10 mouse cellular contexts compared by ENCODE assay signal in genomic region chr1:72825921-72826320, GRCm38 (mm10). TPM values are rescaled to one million over a fixed set of nuclear protein-coding genes. Genes with fewer than 3 reads are reported as not detected.
DNase-seq lines count a peak whose midpoint lies in the region; ATAC-seq and TF ChIP-seq lines count a peak whose summit lies in the region.
"Had no signal": no experiment of that assay in that cellular context is flagged by ENCODE, and none has a peak within 500 bp of the region (broad histone marks: within the 10 kb centered on the region; RNA-seq: fewer than 3 reads in every experiment).

No protein-coding gene starts in this region.

- no peaks in the 10 kb centered on the region for H3K9me3 ChIP-seq in lung, postnatal 0 days (ENCODE audit: low read length)
- no peaks in the 10 kb centered on the region for H3K9me3 ChIP-seq in forebrain, postnatal 0 days (ENCODE audit: low read length)
- H3K9me3 ChIP-seq in midbrain, embryonic 10.5 days (replicated peaks) = peaks cover under 1% of the 10 kb centered on the region; the same call in 1 of the 2 replicates
- H3K9me3 ChIP-seq: liver, embryonic 15.5 days had no signal

- no peak for ATAC-seq in lung, postnatal 0 days
- ATAC-seq in forebrain, postnatal 0 days = no peak

- WGBS in lung, postnatal 0 days = 34% methylated on average over 4 of the region's 4 CpGs
- WGBS in forebrain, postnatal 0 days = 8% methylated on average over 4 of the region's 4 CpGs
- WGBS in midbrain, embryonic 10.5 days = under 1% methylated on average over 4 of the region's 4 CpGs

- H3K27ac ChIP-seq in lung, postnatal 0 days (ENCODE audit: low read length) = no peak overlapping the region
- 0 out of 2 replicates have a peak overlapping the region, but pooled peaks have one; percentile 46 for H3K27ac ChIP-seq in forebrain, postnatal 0 days (ENCODE audit: low read depth, low read length)
- H3K27ac ChIP-seq in midbrain, embryonic 10.5 days (replicated peaks) = peak overlapping the region; percentile 95
- H3K27ac ChIP-seq: liver, embryonic 15.5 days had no signal

- no peak for DNase-seq in lung, postnatal 0 days (ENCODE audit: low spot score)
- DNase-seq in lung, adult 18-20 months = no peak
- no peak for DNase-seq in forebrain, postnatal 0 days
- DNase-seq in midbrain, embryonic 10.5 days (ENCODE audit: low spot score) = peak; percentile 31
- no peak for DNase-seq in spleen, postnatal 10 days (ENCODE audit: low spot score in 2 of 2)
- no peak for DNase-seq in left cerebral cortex, postnatal 25 days (ENCODE audit: low spot score in 2 of 2)
- DNase-seq in gastrocnemius, postnatal 10 days = no peak
- DNase-seq: cerebellum, adult 9-10 months; heart, adult 11 months had no signal

- peaks cover 8% of the 10 kb centered on the region for H3K4me1 ChIP-seq in lung, postnatal 0 days (ENCODE audit: insufficient read depth, low read depth, low read length)
- 0 out of 2 replicates have a peak, but pooled peaks cover 5% of the 10 kb centered on the region for H3K4me1 ChIP-seq in forebrain, postnatal 0 days (ENCODE audit: insufficient read depth)
- H3K4me1 ChIP-seq in midbrain, embryonic 10.5 days = peaks cover 69% of the 10 kb centered on the region
- H3K4me1 ChIP-seq: liver, embryonic 15.5 days had no signal

- intact Hi-C loops in left cerebral cortex, postnatal 25 days (cut with DNase I) = loop anchor here (2.0 kb wide), 1 partner anchor 79 kb away; no protein-coding TSS in a partner anchor

- H3K4me3 ChIP-seq in lung, postnatal 0 days (ENCODE audit: low read depth, low read length) = no peak overlapping the region
- H3K4me3 ChIP-seq in forebrain, postnatal 0 days (ENCODE audit: low read depth, low read length) = peak overlapping the region; percentile 66
- H3K4me3 ChIP-seq in midbrain, embryonic 10.5 days = peak overlapping the region; percentile 90

- no peak for TF ChIP-seq CTCF in lung, postnatal 0 days (IDR thresholded peaks at IDR 0.05)
- no peak for TF ChIP-seq CTCF in forebrain, postnatal 0 days (IDR thresholded peaks at IDR 0.05; ENCODE audit: low read depth)

- peak overlapping the region; percentile 97; the same call in 1 of the 2 replicates for H3K4me2 ChIP-seq in lung, postnatal 0 days (replicated peaks; ENCODE audit: low read depth, low read length)
- peak overlapping the region; percentile 89 for H3K4me2 ChIP-seq in forebrain, postnatal 0 days (ENCODE audit: low read depth)

- no peak overlapping the region for H3K9ac ChIP-seq in lung, postnatal 0 days (replicated peaks; ENCODE audit: low read depth)
- peak overlapping the region; percentile 78 for H3K9ac ChIP-seq in forebrain, postnatal 0 days
- H3K9ac ChIP-seq: liver, embryonic 15.5 days had no signal

- no peaks in the 10 kb centered on the region for H3K36me3 ChIP-seq in lung, postnatal 0 days (ENCODE audit: insufficient read depth, low read length)
- H3K36me3 ChIP-seq in forebrain, postnatal 0 days (ENCODE audit: insufficient read depth) = no peaks in the 10 kb centered on the region
- H3K36me3 ChIP-seq in midbrain, embryonic 10.5 days = peaks cover 33% of the 10 kb centered on the region
- H3K36me3 ChIP-seq: liver, embryonic 15.5 days had no signal

- peaks cover 5% of the 10 kb centered on the region; the same call in 1 of the 2 replicates for H3K27me3 ChIP-seq in lung, postnatal 0 days (replicated peaks; ENCODE audit: insufficient read depth, low read length)
- H3K27me3 ChIP-seq in forebrain, postnatal 0 days (ENCODE audit: insufficient read depth, low read length) = no peaks in the 10 kb centered on the region
- H3K27me3 ChIP-seq in midbrain, embryonic 10.5 days (ENCODE audit: low read depth, poor library complexity, severe bottlenecking) = peaks cover 17% of the 10 kb centered on the region

- TF ChIP-seq EP300 in lung, postnatal 0 days (IDR thresholded peaks at IDR 0.05) = no peak

RNA-seq across cellular contexts. Expression of gene Igfbp2, which starts 1.6 kb away (rescaled TPM):
- 51.4 and 58.5 TPM in 2 replicates for polyA plus RNA-seq in lung, postnatal 0 days (2015; fragmentation: Nextera tagmentation; extraction: Ambion mirVana)
- total RNA-seq in forebrain, postnatal 0 days (2014; rRNA removed) = 311 and 330 TPM in 2 replicates
- 341 and 409 TPM in 2 replicates for polyA plus RNA-seq in forebrain, postnatal 0 days (2015; fragmentation: Nextera tagmentation; extraction: Ambion mirVana)
- 585 and 600 TPM in 2 replicates for polyA plus RNA-seq in midbrain, embryonic 10.5 days (2016; fragmentation: Nextera tagmentation; extraction: Ambion mirVana)
- 10 to 100 TPM; 82.3 to 88.2 TPM for total RNA-seq in left cerebral cortex, postnatal 25 days (2021)
- total RNA-seq in gastrocnemius, postnatal 10 days (2021) = 1 to 10 TPM; 7.0 to 8.3 TPM

RNA-seq across cellular contexts. Expression of gene Igfbp5, which starts 48.8 kb away (rescaled TPM):
- polyA plus RNA-seq in lung, postnatal 0 days (2015; fragmentation: Nextera tagmentation; extraction: Ambion mirVana) = 30.7 and 32.6 TPM in 2 replicates
- 68.2 and 104 TPM in 2 replicates for total RNA-seq in forebrain, postnatal 0 days (2014; rRNA removed)
- 26.1 and 36.2 TPM in 2 replicates for polyA plus RNA-seq in forebrain, postnatal 0 days (2015; fragmentation: Nextera tagmentation; extraction: Ambion mirVana)
- polyA plus RNA-seq in midbrain, embryonic 10.5 days (2016; fragmentation: Nextera tagmentation; extraction: Ambion mirVana) = 48.2 and 49.9 TPM in 2 replicates
- total RNA-seq in left cerebral cortex, postnatal 25 days (2021) = 10 to 100 TPM; 45.6 to 55.1 TPM
- 100 to 1,000 TPM; 306 to 338 TPM for total RNA-seq in gastrocnemius, postnatal 10 days (2021)

Comparison
In these comparisons a context has a peak if more than half of its experiments do, and no peak if none do; other contexts are left out.
1. RNA of gene Igfbp2, which starts 1.6 kb away (total RNA-seq): 311 to 330 TPM in forebrain, postnatal 0 days and 82.3 to 88.2 TPM in left cerebral cortex, postnatal 25 days; 7.0 to 8.3 TPM in gastrocnemius, postnatal 10 days; every median in the first group is over 4 times any median in the second.